Mouse (Mus musculus): ENCODE data around the gene Alyref2.
"Not testable (repeated sequence)": the region's sequence is repeated elsewhere in the genome, so short reads cannot be mapped to it uniquely, and the experiment has no call there.

Gene Alyref2

DNA sequence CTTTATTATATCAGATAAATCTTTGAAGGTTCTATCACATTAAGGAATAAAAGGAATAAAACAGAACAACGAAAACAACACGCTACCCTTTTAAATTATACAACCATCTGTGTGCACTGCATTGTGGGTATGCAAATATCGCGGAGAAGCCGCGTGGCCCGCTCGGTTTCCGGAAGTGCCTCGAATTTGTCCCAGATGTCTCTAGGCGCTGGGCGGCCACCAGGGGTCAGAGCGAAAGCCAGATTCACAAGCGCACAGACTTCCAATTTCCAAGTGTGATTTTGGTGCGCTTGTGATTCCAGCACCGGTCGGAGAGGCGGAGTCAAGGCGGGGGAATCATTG lies at the start of gene Alyref2:
Alyref2 (plus strand) TSS at position 229 of the 342 bp plus-strand sequence.
- DNase-seq = peak; percentile 95 to 96

- no peak for DNase-seq
Measured at GRCm38 (mm10) chr1:171454926-171455325, 48.4 kb upstream of the Alyref2 start.

GRCm38 (mm10) chr1:171457568-171457967 lies 45.7 kb upstream of the Alyref2 start:
- no peak for DNase-seq

DNA sequence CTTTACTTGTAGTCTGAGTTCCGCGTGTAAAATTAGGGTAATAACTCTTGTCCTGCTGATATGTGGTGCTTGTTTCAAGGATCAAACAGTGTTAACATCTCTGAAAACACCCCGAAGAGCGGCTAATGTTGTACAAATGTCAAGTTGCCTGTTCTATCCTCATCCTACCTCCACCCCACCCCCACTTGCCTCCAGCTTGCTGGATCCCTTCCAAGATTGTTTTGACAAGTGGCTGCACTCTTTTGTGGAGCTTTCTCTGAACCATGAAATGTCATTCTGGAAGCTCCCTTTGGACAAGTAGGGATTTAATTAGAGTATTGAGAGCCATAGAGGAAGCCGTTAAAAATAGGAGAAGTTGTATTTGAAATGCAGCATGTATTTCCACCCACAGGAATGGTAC lies 43.5 kb upstream of the Alyref2 start:
- DNase-seq = peak; percentile 56 to 63

DNA sequence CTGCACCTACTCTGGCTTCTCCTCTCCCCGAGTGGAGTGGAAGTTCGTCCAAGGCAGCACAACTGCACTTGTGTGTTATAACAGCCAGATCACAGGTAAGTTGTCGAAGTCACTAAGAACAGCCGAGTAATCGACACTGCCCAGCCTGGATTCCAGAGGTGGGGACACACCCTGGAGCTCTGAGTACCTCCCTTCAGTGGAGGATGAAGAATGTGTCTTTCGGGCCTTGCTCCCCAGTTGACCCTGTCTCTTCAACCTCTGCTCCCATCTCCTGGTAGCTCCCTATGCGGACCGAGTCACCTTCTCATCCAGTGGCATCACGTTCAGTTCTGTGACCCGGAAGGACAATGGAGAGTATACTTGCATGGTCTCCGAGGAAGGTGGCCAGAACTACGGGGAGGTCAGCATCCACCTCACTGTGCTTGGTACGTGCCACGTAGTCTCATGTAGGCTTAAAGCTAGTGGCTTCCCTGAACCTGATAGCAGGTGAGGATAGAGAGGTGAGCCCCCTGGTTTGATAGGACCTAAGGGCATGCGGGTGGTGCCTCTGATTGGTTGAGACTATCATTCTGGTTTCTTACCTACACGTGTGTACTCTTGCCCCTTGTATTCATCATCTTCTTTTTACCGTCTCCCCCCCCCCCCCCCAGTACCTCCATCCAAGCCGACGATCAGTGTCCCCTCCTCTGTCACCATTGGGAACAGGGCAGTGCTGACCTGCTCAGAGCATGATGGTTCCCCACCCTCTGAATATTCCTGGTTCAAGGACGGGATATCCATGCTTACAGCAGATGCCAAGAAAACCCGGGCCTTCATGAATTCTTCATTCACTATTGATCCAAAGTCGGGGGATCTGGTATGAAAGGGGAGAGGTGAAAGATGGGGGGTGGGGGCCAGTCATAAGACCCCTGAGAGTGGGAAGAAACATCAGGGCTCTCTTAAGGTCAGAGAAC lies 42.5 kb upstream of the Alyref2 start:
- no peak for DNase-seq

DNA sequence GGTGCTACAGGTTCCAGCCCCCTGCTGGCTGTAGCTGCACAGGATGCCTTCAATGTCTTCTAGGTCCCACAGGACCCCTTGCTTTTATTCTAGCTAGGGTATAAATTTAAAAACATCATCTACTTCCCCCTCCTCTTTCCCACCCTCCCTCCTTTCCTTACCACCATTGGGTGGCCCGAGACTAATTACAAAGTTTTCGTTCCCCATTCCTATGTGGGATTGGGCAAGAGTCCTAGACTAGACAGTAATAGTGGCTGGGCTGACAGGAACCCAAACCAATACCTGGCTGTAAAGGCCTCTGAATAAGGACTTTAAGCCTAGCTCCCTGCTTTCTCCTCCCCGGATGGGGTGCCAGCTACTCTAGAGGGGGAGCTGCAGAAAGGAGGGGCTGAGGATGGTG lies 40.1 kb upstream of the Alyref2 start:
- DNase-seq = no peak

DNA sequence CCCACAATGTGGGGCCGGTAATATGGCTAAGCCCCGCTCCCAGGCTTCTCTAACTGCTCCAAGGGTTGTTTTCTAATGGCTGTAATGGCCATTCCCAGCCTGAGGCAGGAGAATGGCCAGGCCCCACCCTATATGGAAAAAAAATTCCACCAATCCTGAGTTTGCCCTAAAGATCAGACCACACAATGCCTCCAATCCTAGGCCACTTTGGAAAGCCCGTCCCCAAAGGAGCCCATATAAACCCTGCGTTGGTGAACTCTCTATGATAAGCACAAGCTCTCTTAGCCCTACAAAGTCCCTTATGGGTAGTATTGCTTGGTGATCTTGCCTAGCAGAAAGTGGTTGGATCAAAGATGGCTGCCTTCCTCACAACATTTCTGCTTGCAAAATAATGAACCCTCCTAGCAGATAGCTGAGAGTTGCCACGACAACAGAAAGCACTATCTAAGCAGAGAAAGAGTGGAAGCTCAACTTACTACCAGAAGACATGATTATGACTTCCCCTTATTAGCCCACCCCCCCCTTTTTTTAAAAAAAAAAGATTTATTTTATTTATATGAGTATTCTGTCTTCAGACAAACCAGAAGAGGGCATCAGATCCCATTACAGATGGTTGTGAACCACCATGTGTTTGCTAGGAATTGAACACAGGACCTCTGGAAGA lies 37.4 kb upstream of the Alyref2 start:
- no peak for DNase-seq

DNA sequence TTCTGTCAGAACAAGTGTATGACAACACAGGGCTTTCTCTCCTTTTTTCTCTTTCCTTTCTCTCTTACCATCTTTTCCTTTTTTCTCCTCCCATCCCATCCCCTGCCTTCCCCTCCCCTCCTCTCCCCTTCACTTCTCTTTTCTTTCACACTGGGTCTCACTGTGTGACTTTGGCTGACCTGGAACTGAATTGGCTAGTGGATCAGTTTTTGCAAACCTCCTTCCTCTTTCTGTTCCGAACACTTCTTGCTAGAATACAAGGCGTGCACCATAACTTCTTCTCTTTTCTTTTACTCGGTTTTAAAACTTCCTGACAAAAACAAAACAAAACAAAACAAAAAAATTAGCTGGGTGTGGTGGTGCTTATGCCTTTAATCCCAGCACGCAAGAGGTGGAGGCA lies 36.7 kb upstream of the Alyref2 start:
- DNase-seq = no peak

DNA sequence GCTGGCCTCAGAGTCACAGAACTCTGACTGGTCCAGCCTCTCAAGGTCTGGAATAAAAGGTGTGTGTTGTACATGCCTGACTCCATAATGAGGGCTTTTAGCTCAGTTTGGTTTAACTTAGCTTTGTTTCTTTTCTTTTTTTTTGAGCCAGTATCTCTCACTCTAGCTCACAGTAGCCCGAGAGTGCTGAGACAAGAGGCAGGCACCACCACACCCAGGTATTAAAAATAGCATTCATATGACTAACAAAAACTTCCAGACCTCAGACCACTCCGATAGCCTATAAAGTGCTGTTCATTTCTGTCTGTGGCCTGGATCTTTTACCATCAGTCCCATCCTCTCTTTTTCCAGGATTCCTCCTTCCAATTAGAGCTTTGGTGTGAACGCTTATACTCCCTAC lies 33.6 kb upstream of the Alyref2 start:
- DNase-seq = no peak

- DNase-seq = peak; percentile 51 to 84
Measured at GRCm38 (mm10) chr1:171470371-171470871, 32.9 kb upstream of the Alyref2 start.

- DNase-seq = no peak
Measured at GRCm38 (mm10) chr1:171470896-171471295, 32.4 kb upstream of the Alyref2 start.

DNA sequence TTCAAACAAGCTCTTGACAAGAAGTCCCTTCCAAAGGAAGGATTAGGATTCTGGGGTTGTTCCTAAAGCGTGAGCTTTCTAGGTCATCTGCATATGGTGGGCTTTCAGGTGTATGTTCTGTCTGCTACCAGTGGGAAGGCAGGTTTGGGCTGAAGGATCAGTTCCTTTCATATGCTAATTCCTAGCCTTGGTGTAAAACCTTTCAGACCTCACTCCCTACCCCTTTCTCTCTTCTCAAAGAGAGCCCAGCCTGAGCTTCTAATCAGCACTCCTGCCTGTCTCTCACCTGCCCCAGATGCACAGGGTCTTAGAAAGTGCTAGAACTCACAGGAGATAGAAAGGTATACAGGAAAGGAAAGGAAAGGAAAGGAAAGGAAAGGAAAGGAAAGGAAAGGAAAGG lies 31.8 kb upstream of the Alyref2 start:
- DNase-seq = no peak

- not testable (repeated sequence) for DNase-seq
Measured at GRCm38 (mm10) chr1:171471941-171472340, 31.3 kb upstream of the Alyref2 start.

DNA sequence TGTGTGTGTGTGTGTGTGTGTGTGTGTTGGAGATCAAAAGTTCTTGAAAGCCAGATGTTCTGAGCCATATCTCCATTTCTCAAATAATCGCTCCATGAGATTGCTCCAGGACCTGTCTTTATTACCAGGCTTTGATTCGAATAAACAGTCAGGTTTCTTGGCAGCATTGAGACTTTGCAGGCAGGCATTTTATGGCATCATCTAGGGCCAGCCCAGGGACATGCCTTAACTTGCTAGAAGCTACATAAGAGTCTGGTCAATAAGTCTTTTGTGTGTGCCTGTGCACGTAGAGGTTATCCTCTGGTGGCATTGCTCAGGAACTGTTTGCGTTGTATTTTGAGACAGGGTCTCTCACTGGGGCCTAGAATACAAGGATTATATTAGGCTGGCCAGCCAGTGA lies 29.8 kb upstream of the Alyref2 start:
- no peak for DNase-seq

DNA sequence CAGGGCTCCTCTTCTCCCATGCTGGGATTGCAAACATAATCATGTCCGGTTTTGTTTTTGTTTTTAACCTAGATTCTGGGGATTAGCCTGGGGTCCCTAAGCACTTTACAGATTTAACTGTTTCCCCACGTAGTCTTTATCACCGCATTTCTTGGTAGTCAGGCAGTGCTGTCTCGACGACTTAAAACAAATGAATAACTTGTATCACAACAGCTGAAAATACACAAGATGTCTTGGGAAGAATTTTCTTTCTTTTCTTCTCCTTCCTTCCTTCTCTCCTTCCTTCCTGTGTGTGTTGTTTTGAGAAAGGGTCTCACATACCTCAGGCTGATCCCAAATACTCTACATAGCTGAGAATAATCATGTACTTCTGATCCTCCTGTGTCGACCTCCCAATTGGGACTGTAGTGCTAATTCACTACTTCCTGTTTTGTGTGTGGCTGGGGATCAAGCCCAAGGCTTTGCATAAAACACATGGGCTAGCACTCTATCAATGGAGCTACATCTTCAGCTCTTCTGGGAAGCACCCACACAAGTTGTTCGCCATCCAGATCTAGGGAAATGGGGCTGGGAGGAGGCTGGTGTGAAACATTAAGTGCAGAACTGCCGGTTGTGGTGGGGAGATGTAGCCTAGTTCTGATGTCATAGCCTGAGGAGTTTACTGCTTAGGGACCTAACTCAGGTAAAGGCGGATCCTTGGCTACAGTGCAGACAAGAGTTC lies 29.2 kb upstream of the Alyref2 start:
- no peak for DNase-seq

GRCm38 (mm10) chr1:171477123-171477522 lies 26.2 kb upstream of the Alyref2 start:
- DNase-seq = no peak

GRCm38 (mm10) chr1:171477758-171478545 lies 25.3 kb upstream of the Alyref2 start:
- DNase-seq = peak; percentile 21 to 32

DNA sequence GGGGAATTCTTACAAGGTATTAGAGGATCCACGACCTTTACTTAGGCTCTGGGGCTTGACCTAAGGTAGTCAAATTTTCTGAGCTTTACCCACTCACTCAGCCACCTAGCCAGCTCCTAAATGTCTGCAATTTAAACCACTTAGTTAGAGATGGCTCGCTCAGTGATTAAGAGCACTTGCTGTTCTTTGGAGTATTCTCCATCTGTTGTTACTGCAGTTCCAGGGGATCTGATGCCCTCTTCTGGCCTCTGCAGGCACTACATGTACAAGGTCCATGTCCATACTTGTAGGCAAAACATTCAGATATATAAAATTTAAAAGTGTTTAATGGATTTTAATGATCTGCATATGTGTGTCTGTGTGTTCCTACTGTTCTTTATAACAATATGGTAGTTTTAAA lies 24.3 kb upstream of the Alyref2 start:
- peak; percentile 77 to 88 for DNase-seq

DNA sequence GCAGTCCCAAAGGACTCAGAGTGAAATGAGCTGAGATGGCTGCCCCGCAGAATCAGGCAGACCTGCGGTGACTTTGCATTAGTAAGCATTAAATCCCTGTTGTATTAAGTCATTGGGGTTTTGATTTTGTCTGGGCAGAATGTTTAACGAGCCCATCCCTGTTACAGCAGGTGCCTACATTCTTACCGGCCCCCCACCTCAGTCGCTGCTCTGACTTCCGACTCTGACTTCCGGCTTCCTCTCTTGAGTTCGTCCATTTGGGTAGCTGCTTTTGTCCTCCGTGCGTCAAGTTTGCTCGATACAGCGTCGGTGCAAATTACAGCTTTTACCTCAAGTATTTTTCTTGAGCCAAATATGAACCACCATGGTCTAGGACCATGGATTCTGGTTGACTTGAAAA lies 9.0 kb upstream of the Alyref2 start:
- no peak for DNase-seq

GRCm38 (mm10) chr1:171495371-171495770 lies 7.9 kb upstream of the Alyref2 start:
- no peak for DNase-seq

- DNase-seq = no peak
Measured at GRCm38 (mm10) chr1:171499856-171500255, 3.4 kb upstream of the Alyref2 start.

DNA sequence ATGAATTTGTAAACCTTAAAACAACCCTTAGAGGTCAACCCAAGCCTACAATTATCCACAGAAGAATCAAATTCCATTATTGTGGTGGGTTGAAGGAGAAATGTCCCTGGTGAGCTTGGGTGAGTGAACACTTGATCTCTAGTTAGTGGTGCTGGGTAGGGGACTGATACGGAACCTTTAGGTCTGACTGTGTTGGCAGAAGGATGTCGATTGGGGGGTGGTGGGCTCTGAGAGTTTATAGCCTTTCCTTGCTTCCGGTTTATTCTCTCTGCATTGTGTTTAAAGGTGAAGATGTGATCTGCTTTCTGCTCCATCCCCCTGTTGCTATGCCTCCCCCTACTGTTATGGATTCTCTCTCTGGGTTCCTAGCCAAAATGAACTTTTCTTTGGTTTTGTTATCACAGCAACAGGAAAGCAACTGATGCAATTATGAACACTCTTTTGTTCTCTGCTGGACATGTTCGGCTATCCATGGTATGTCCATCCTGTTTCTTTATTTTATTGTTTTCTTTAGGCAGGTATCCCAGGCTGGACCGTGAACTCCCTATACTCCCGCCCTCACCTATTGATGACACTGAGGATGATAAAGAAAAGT lies 2.2 kb upstream of the Alyref2 start:
- DNase-seq = no peak
